Mouse (Mus musculus): Measurements from ENCODE around the gene Vdac2.

Vdac2 gene

GRCm38 (mm10) chr14:21824938-21825337 is at the start of gene Vdac2:
Gene Vdac2 (plus strand): TSS chr14:21825238.
- DNase-seq (ENCODE audit: low read depth) = no peak

- no peak for DNase-seq (ENCODE audit: low read depth)
Measured at GRCm38 (mm10) chr14:21776201-21776600, 48.8 kb upstream of the Vdac2 start.

DNA sequence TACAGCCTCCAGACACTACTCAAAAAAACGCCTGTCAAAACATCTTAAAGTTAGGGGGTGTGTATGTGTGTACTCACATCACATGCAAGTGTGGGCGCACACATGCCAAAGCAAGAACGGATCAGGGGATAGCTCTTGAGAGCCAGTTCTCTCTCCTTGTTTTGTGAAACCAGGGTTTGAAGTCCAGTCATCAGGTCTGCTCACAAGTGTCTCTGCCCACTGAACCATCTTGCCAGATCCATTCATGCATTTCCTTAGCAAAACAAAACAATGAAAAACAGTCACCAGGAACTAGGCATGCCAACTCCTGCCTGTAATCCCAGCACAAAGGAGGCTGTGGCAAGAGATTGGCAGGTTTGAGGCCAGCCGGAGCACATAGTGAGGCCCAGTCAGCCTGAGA is 38.5 kb upstream of the Vdac2 start:
- no peak for DNase-seq (ENCODE audit: low read depth)

DNA sequence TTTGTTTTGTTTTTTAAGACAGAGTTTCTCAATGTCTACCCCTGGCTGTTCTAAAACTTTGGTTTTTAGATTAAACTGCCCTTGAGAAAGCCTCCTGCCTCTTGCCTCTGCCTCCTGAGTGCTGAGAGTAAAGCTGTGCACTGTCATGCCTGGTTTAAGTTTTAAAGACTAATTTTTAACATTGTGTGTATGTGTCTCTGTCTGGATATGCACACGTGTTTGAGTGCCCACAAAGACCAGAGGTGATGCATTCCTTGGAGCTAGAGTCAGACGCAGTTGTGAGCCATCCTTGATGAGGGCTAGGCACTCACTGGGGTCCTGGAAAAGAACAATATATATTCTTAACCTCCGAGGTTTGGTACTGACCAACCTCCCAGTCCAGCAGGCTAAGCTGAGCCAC is 37.7 kb upstream of the Vdac2 start:
- no peak for DNase-seq (ENCODE audit: low read depth)

DNA sequence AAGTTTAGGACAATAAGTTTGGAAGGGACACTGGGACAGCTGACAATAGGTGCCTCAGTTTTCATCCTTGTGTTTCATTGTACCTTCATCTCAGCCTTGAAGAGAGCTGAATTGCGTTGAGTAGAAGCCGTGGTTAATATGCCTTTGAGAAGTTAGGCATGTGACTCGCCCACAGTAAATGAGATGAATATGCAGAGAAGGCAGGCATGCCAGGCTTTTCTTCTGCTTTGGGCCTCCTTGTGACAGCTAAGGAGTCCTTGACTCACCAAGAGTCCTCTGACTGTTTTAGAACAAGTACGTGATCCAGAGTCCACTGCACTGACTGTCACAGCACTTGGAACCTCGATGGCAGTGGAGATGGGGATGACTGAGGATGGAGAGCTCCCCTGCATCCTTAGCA is 36.9 kb upstream of the Vdac2 start:
- no peak for DNase-seq (ENCODE audit: low read depth)

GRCm38 (mm10) chr14:21790585-21791251 is 34.3 kb upstream of the Vdac2 start:
- DNase-seq (ENCODE audit: low read depth) = no peak

GRCm38 (mm10) chr14:21791722-21792121 is 33.3 kb upstream of the Vdac2 start:
- no peak for DNase-seq (ENCODE audit: low read depth)

DNA sequence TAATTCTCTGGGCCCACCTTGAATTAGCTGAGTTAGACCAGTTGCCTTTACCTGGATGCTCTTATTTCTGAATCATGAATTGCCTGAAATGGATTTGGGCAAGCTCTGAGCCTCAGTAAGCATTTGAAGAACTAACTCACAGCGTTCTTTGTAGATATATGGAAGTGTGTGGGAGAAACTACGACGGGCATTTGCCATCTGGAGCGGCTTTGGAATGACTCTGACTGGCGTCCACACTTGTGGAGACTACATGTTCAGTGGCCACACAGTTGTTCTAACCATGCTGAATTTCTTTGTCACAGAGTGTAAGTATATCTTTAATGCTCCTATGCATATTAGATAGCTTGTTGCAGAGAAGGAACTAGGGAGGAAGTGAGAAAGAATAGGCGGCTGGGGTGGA is 32.8 kb upstream of the Vdac2 start:
- no peak for DNase-seq (ENCODE audit: low read depth)

DNA sequence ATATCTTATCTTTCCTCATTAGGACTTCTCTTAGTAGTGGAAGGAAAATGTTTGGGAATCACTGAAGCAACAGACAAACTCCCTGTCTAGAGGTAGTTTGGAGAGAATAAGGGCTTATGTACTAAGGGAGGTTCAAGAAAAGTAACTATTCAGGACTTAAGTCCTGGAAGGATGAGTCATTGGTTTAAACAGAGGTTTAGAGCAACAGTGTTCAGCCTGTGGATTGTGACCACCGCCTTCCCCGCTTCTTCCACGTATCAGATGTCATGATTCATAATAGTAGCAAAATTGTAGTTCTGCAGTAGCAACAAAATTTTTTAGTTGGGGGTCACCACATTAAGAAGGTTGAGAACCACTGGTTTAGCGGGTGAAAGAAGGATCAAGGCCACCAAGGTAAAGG is 24.4 kb upstream of the Vdac2 start:
- DNase-seq (ENCODE audit: low read depth) = no peak

- no peak for DNase-seq (ENCODE audit: low read depth)
Measured at GRCm38 (mm10) chr14:21801624-21802023, 23.4 kb upstream of the Vdac2 start.

DNA sequence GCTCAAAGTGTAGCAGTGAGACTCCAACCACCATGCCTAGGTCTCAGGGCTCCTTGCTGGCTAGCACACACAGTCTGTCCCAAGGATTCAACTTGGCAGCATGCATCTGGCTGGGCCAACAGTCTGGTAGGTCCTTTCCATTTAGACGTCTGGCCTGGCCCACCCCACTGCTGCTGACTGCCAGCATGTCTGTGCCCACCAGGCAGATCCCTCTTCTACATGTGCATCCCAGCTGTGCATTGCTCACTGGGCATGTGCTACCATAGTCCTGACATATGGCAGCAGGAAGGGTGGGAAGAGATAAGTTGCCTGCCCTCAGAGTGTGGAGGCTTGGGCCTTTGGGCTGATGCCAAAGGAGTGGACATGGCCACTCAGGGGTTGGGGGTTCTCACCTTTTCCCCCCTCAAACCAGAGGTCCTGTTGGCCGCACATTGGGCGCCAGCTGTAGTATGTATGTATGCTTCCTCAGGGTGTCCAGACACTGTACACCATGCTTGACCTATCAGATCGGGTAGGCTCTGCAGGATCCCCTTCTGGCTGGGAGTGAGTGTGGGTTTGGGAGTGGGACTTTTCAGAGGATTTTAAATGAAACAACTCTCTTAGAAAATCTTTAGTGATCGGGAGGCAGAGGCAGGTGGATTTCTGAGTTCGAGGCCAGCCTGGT is 22.4 kb upstream of the Vdac2 start:
- DNase-seq (ENCODE audit: low read depth) = no peak

DNA sequence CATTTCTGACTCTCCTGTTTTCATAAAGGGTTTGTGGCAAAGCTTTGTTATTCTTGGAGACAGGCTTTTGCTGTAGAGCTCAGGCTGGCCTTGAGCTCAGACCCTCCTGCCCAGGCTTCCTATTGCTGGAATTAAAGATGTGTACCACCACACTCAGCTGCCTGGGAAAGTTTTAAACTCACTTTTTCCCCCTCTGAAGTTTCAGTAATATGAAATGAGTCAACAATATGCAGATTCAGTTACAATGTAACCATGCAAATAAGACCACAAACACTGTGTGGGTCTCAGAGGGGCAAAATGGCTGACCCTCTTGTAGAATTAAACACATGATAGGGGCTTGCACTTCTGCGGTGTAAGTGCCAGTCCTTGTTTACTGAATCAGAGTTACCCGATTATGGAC is 18.8 kb upstream of the Vdac2 start:
- DNase-seq (ENCODE audit: low read depth) = no peak

DNA sequence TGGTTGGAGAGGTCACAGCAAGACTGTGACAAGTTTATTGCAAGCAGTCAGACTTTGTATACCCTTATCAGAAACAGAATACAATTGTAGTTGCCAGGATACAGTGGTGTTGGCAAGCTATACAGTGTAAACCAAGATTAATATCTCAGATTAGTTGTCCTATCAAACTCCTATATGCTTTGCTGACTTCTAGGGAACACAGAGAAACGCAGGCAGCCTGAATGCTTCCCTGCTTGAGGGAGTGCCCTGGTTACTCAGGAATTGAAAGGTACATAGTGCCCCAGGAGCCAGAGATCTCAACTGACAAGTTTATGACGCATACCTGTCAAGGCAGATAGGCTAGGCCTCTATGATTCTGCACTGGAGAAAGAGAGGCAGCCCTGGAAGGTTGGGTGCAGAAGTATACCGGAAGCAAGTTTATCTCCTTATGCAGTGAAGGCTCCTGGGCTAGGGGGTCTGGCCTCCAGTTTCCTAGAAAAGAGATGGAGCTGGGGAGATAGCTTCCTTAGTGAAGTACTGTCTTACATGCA is 18.3 kb upstream of the Vdac2 start:
- DNase-seq (ENCODE audit: low read depth) = peak; percentile 41

- no peak for DNase-seq (ENCODE audit: low read depth)
Measured at GRCm38 (mm10) chr14:21808208-21808922, 16.7 kb upstream of the Vdac2 start.

GRCm38 (mm10) chr14:21809418-21809817 is 15.6 kb upstream of the Vdac2 start:
- no peak for DNase-seq (ENCODE audit: low read depth)

DNA sequence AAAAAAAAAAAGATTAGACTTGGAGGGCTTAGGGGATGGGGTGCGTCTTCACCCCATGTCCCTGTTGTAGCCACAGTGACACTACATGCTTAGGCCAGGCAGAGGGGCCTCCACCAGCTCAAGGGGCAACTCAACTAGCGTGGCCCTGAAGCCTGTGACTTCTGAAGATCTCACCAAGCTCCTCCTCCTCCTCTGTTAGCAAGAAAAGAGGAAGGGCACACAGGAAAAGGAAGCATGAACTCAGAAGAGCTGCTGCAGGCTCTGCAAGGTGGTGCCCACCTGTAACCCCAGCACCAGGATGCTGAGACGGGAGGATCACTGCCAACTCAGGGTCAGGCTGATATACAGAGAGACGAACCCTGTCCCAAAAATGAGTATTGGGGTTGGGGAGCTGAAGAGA is 13.7 kb upstream of the Vdac2 start:
- DNase-seq (ENCODE audit: low read depth) = no peak

GRCm38 (mm10) chr14:21811744-21812393 is 13.2 kb upstream of the Vdac2 start:
- no peak for DNase-seq (ENCODE audit: low read depth)

GRCm38 (mm10) chr14:21812590-21813162 is 12.4 kb upstream of the Vdac2 start:
- peak; percentile 71 for DNase-seq (ENCODE audit: low read depth)

DNA sequence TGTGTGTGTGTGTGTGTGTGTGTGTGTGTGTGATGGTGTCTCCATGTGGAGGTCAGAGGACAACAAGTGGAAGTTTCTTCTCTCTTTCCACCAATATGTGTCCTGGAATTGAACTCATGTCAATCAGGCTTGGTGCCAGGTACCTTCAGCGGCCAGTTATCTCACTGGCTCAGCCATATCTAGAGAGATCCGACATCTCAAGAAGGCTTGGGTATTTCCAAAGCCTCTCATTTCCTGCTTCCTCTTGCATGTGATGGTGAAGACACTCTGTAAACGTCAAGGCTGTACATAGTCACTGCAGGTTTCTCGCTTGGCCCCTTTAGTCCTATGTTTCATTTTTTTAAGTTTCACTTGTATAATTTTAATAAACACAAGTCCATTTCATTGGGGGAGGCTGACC is 11.8 kb upstream of the Vdac2 start:
- no peak for DNase-seq (ENCODE audit: low read depth)

DNA sequence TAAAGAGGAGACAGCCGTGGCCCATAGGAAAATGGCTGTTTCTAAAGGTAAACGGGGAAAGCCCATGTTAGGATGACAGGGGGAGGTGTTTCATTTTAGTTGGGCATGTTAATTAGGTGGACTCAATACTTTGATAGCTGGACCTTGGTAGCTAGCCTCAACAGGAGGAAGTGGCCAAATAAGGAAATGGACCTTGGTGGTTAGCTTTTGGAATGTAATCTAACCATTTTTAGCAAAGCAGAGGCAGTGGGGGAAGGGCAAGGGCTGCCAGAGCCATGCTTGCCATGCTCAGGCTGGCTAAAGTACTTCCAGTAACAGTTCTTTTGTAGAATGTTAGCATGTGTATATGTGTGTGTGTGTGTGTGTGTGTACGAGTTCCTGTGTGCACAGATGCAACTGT is 11.2 kb upstream of the Vdac2 start:
- no peak for DNase-seq (ENCODE audit: low read depth)

DNA sequence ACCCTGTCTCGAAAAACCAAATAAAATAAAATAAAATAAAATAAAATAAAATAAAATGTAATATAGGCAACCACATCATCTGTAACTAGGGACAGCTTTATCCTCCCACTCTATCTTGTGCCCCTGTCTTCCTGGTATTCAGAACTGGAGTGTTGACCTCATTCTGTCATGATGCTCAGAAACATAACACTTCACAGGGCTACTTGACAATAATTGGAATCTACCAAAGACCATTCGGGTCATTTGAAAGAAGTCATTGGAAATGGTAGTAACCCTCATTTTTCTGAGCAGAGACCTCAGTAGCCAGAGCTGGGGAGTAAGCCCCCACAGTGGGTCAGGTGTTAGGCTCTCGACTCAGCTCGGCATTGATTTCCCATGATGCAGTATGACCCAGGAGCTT is 10.4 kb upstream of the Vdac2 start:
- DNase-seq (ENCODE audit: low read depth) = no peak

DNA sequence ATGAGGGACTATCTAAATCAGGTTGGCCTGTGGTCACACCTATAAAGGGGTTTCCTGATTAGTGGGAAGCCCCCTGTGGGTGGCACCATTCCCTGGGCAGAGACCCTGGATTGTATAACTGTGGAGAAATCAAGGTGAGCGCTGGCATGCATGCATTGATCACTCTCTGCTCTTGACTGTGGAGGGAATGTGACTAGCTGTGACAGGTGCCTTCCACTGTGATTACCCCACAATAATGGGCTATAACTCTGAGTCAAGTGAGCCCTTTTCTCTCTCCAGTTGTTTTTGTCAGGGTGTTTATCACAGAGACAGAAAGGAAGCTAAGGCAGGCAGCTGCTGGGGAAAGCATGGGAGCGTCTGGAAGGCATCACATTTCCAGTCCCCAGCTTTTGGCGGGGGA is 8.8 kb upstream of the Vdac2 start:
- no peak for DNase-seq (ENCODE audit: low read depth)

Measured in c-Kit-positive CD71-negative TER-119-negative erythroid progenitor cells, embryonic 14.5 days (primary cell).